Mouse (Mus musculus) heart, postnatal 36 days (tissue): ENCODE measurements at regions not wholly inside any gene's neighbourhood (a gene's known extent, or its start where the extent isn't known, plus 50 kb on each side); places are given as distances from the start of the nearest gene placed in this dataset.

Experiments used
- DNase-seq, 2 experiments: peaks; one replicate each; pipeline ENCODE4 v3.0.0; 2021 to 2022
- intact Hi-C: fragments of 180-260 bp; cut with DNase I; formaldehyde crosslinking; loops from one replicate; pipeline ENCODE4 v1.15.1; 2025

DNA sequence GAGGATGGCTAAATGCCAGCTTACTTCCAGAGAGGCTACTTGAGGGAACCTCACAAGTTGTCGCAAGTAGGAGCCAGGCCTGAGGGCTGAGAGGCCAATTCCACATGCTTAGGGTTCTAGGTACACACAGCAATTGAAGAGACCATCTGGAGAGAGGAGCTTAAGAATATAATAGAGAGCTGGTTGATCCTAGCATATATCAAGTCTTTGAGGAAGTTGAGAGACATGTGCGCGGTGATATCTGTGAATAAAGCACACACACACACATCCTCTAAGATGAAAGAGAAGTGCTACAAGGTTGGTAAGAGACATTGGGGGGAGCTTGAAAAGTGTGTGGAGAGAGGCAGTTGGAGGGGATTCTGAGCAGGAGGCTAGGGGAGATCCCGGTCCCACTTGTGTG, 189.5 kb downstream of the Zfp462 start:
- no peak for DNase-seq
- intact Hi-C loops = no loop called here

DNA sequence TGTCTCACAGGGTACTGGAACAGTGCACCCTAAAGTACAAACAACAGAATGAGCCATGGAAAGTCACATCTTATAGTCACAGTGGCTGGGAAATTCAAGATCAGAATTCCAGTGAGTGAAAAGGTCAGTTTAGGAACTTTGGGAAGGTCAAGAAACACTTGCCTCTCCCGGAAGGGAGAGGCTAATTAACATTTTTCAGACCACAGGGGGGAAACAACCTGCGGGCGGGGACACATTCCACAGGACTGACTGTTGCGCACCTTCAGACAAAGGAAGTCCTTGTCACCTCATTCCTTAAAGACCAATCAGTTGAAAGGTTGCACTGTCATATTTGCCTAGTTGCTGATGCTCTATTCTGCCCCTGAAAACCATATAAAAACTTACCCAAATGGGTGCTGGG, 189.9 kb downstream of the Zfp462 start:
- no peak for DNase-seq
- intact Hi-C loops = no loop called here

DNA sequence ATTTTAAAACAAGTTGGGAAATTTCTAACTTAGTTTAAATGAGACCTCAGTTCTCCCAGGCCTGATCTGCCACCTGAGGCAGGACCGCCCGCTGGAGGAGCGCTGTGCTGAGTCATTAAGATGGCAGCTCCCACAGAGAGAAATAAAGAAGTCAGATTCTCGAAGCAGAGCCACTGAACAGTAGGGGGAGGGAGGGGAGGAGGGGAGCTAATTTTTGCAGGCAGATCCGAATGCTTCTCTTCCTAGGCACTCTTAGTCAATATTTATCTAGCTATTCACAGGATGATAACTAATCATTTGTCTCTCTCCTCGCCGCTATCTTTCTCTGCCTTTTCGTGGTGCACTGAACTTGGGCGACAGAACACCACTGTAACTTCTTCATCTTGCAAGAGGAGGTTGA, 191.4 kb downstream of the Zfp462 start:
- intact Hi-C loops = no loop called here
- DNase-seq = no peak

DNA sequence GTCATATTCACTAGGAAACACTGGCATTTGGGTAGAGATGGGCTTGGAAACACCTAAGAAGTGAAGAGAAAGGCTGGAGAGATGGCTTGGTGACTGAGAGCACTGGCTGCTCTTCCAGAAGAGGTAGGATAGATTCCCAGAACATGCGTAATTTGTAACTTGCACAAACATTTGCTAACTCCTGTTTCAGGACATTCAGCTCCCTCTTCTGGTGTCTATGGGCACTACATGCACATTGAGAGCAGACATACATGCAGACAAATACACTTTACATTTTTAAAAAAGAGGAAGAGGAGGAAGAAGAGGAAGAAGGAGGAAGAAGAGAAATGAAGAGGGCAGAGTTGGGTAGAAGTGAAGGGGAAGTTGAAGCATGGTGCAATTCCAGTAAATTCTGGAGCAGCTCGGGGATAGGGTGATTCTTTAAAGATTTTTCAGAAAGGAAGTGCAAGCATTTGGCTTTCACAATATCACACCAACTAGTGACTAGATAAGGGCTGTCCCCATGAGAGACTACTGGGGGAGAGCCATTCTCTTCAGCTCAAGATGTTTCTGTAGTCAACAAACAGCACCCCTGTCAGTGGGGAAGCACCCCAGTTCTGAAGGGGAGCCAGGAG, 193.0 kb downstream of the Zfp462 start:
- intact Hi-C loops = no loop called here
- no peak for DNase-seq

DNA sequence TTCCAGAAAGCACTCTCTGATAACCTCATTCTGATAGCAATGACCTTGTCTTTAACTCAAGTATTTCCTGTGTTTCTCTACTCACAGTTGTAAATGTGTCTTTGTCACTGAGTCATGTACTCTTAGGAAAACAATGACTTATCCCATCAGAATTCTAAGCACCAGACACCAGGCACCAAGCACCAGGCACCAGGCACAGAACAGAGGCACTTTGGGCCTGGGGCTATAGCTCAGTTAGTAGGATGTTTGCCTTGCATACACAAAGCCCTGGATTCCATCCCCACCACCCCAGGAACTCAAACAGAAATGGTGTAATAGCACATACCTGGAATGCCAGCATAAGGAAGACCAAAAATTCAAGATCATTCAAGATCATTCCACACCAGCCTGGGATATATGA, 196.5 kb downstream of the Zfp462 start:
- DNase-seq = no peak
- intact Hi-C loops = no loop called here

DNA sequence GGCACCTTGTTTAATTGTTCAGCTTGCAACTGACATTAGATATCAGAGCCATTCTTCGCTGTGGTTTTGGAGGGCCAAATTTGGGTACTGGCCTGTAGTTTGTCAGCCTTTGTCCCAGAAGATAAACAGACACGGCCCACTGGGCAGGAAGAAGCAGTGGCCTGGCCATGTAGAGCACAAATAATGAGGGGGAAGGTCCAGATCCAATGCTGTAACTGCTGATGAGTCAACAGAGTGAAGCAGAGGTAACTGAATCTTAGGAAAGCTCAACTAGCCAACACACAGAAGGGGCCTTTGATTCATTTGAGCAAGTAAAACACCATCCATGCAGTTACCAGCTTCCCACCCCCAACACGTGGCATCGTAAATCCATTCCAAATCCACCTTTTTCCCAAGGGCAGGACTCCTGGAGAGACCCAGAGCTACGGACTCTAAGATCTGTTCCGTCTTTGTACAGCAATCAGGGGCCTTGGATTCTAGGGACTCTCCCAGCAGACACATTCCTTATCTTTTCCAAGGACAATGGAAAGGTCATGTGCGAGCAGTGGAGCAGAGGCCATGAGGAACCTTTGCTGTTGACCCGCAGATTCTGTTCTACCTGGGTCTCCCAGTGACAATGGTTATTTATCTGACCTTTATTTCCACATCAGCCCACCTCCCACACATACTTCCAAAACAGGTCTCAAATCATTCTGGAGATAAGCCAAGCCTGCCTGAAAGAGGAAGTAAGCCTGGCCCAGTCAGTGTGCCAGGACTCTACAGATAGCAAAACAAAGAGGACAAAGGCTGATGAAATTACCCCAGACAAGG, 197.3 kb downstream of the Zfp462 start:
- peak; percentile 5 to 13 for DNase-seq
- intact Hi-C loops = no loop called here

DNA sequence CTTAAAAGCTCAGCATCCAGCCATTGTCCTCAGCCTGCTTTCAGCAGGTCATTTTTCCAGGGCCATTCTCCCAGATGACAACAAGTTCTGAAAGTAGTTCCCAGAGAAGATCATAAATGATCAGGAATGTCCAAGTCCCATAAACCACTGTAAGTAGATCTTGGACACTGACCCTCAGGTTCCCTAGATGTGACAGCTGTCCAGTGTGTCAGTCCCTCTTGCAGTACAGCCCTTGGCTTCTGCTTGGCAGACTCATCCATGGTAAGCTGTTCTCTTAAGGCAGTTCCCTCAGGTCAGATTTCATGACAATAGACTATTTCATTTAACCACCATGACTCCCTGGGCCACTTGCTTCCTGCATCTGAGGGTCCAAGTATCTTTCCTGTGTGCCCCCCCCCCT, 198.6 kb downstream of the Zfp462 start:
- no peak for DNase-seq
- intact Hi-C loops = no loop called here

DNA sequence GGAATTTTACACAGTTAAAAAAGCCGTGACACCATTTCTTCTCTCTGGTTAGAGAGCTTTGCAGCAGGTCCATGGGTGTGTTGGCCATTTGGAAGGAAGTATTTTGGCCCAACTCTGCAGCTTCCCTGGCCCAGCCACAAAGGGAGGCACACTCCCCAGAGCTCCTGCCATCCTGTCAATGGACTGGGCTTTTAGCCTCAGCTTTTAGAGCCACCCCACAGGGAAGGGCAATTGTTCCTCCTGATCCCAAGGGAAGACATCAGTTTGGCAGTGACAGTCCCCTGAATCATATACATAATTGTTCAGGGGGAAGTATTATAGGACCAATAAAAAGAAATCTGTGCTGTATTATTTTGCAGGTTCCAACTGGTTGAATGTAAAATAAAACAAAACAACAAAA, 200.1 kb downstream of the Zfp462 start:
- no peak for DNase-seq
- intact Hi-C loops = no loop called here

DNA sequence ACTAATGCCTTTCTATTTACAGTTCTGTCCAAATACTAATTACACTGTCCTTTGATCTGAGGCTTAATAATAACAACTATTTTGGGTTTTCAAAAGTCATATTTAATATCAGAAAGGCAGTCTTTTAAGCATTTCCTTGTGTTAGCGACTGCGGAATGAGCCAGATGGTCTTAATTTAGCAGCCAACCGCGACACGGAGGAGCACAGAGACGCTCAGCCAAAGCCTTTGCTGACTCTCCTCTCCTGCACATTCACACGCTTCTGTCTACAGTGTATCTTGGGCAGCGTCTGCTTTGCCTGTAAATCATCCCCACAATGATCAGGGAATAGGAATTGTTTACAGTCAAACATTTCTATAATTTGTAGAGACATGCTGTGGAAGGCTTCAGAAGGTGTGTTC, 201.1 kb downstream of the Zfp462 start:
- DNase-seq = no peak
- intact Hi-C loops = no loop called here

DNA sequence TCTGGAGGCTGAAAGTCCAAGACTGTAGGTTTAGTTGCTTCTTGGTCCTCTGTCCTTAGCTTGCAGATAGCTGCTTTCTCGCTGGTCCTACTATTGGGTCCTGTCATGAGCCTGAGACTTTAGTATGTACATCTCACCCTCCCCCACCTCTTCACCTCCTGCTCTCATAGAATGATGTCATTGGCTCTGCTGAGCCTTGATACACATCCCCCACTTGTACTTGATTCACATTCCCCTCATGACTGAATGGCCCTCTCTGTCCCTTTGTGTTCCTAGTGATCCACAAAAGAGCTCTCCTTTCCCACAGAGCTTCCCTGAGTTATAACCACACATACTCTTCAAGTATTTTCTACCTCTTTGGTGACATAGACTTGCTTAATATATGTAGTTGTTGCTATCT, 201.5 kb upstream of the Rad23b start:
- intact Hi-C loops = no loop called here
- no peak for DNase-seq

DNA sequence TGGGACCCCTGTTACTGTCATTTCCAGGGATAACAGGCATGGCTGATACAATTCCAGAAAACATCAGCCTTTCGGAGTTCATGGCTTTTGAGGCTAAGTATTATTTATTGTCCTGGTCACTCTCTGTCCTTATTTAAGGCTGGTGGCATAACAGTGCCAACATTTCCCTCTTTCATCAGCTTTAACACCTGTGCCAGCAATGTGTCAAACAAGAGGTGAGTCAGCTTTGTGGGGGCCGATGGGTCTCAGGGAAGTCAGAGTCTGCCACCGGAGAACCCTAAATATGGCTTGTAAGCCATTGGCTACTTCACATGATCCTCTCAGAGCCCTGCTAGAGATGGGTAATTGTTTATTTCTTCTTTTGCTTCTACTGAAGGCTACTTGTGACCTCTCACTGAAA, 195.3 kb upstream of the Rad23b start:
- intact Hi-C loops = no loop called here

DNA sequence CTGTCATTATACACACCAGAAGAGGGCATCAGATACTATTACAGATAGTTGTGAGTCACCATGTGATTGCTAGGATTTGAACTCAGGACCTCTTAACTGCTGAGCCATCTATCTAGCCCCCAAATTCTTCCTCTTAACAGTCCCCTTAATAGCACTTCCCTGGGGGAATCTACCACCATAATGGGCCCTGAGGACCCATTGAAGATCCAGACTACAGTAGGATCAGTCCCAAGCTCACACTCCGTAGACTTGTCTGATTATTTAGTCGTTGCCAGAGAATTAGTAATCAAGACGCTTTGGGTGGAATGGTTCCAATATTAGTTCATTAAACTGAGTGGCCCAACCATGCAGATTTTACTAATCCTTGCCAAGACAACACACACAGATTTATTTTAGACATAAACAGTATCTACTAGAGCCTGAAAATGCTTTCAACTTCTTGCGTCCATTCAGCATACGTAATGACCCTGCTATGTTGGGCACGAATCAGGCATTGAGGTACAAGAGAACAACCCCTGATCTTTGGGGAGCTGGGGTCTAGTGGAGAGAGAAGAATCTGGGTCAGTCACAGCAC, 191.6 kb upstream of the Rad23b start:
- intact Hi-C loops = no loop called here
- DNase-seq = no peak

More for the DNA sequence above, 195.3 kb upstream of the Rad23b start:
- no peak for DNase-seq

DNA sequence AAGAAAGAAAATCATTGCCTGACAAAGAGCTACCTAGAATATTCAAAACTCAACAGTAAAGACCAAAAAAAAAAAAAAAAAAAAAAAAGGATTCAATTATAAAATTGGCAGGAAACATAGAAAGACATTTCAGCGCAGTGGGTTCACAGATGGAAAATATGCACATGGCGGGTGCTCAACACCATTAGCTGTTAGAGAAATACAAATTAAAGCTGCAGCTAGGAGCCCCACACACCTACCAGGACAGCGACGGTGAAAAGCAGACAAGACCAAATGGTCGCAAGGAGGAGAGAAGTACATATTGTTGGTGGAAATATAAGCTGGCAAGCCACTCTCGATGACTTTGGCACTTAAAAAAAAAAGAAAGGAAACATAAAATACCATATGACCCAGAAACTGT, 183.6 kb upstream of the Rad23b start:
- intact Hi-C loops = no loop called here
- no peak for DNase-seq

DNA sequence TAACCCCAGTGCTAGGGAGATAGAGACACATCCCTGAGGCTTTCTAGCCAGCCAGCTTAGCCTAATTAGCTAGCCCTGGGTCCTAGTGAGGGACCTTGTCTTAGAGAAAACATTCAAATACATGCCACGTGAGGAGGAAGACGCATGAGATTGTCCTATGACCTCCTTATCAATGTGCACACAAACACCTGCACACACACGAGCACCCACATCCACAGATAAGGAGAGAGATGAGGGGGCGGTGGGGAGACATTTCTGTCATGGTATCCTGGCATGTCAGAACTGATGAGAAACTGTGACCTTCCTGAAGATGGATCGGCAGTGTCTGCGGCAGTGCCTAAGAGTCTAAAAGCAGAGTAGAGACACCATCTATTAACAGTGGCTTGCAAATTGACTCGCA, 180.8 kb upstream of the Rad23b start:
- DNase-seq = no peak
- intact Hi-C loops = no loop called here

DNA sequence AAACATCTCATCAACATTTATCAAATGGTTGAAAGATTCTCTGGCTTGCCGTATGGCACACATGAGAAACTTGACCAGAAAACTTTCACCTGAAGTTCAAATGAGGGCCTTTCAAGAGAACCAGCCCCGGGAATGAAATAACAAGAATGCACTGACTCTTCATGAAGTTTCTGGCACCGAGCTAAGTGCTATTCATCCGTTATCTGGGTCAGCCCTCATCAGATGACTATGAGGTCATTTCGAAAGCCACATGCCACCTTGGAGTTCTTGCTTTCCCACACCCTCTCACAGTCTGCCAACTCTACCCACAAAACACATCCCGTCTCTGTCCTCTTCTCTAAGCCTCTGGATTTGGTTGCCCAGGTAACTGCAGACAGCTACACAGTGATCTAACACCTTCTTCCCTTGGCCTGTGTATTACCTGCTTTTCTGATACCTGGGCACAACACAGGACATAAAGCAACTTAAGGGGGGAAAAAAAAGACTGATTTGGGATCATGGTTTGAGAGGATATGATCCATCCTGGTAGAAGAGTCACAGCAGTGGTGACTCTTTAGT, 177.4 kb upstream of the Rad23b start:
- DNase-seq = peak; percentile 4 to 6
- intact Hi-C loops = no loop called here

DNA sequence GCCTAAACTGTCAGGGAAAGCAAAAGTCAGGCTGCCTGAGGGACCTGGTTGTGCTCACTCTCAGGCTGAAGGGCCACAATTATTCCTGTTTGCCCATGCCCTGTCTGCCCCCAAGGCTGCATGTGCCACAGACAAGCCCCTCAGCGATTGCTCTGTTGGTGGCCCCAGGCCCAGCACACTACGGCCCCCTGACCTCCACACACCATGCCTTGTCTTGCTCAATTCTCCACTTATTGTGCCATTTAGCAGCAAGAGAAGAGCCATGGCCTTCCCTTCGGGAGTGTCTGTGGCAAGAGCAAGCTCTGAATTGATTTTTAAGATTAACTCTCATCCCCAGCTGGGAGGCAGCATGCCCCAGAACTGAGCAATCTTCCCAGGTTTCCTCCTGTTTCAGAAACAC, 173.8 kb upstream of the Rad23b start:
- DNase-seq = no peak
- intact Hi-C loops = no loop called here

DNA sequence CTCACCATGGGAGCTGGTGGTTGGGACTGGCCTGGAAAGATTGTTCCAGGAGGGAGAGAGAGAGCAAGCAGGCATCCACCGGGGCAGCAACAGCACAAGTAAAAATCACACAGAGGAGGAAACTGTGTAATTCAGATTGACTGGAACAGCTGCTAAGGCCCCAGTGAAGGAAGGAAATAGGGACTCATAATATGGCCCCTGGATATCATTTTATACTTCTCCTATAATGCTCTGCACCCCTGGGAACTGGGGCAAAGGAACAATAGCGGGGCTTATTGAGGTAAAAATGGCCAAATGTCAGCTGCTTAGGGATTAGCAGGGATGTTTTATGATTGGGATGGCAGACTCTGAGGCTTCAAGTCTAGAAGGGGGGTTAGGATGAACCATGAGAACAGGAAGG, 170.4 kb upstream of the Rad23b start:
- intact Hi-C loops = no loop called here
- no peak for DNase-seq

DNA sequence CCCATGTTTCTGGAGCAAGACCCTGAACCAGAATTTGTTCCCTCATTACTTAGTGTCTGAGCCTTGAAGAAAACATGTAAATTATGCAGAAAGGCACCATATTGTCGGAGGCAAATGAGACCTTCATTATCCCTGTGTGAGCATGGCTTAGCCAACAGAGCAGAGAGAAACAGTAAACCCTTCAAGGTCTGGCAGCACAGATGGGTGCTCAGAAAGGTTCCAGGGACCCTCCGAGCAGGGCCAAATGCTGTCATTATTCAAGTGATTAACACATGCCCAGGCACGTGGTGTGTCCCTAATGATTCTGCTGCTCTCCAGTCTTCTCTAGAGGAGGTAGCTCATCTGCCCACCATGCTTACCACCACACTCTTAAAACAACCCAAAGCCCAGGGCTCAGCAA, 166.3 kb upstream of the Rad23b start:
- no peak for DNase-seq
- intact Hi-C loops = no loop called here

DNA sequence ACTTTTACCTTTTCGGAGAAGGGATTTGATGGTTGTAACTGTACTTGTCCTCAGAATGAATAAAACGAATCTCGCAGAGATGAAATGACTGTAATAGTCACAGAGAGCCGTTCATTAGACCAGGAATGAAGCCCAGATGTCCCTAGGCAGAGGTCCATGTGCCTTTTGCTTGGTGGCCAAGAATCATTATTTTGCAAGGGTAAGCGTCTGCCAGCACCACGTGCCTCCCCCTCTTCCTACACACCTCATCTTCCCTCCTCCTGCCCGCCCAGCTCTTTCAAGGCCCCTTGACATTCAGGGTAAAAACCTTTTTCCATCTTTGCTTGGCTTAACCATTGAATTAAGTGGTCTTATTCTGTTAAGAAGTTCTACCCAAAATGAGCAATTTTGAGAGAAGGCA, 161.1 kb upstream of the Rad23b start:
- peak in 1 of 2 experiments; percentile 27 for DNase-seq
- intact Hi-C loops = no loop called here

DNA sequence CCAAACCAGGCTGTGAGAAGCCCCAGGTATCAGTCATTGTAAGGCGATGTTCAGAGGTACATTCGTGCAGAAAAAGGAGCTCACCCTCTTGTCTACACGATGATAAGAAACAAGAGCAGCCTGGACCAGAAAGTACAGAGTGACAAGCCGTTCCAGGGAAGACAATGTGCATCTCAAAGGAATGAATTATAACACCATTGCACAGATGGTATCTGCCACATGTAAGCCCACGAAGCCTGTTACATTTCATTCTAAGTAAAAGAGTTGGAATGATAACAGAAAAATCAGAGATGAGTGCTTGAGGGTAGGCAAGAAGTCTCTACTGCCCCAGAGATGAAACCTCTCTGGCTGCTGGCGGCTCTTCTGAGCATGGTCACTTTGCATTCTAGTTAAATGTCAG, 159.3 kb upstream of the Rad23b start:
- DNase-seq = no peak
- intact Hi-C loops = no loop called here

DNA sequence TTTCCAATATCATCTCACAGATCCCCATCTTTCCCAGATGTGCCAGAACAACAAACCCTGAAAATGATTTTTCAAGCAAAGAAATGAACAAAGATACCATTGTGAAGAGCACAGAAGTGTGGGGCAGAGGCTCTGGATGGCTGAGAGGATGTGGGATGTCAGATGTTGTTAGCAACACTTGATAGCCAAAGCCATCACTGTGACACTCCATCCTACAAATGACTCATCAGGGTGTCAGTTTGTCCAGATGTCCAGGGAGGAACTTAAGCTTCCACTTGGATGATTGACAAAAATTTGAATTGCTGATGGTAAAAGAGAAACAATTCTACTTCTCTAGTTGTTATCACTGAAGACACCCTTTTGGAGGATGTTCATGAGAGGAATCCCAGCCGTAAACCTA, 155.8 kb upstream of the Rad23b start:
- DNase-seq = no peak
- intact Hi-C loops = no loop called here

DNA sequence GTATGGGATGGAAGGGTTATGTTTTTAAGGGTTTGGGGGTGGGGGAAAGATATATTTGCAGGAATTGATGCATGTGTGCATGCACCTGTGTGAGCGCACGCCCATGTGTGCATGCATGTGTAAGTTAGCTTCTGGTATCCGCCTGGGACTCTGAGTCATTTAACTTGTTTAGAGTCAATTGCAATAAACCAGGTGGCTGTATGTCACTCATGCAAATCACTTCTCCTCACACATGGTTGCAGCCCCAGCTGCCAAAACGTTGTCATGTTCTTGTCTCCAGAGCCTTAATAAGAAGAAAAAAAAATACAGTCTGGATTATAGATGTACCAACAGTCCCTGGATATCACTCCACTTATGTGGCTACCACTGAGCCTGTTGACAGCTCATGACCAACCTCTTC, 155.3 kb upstream of the Rad23b start:
- DNase-seq = no peak
- intact Hi-C loops = no loop called here
